Comparison of ENCODE assay signal across 18 mouse cellular contexts in genomic region chr13:97698967-97699366, GRCm38 (mm10).
DNase-seq lines count a peak whose midpoint lies in the region; ATAC-seq and TF ChIP-seq lines count a peak whose summit lies in the region.
"Had no signal": no experiment of that assay in that cellular context is flagged by ENCODE, and none has a peak within 500 bp of the region (broad histone marks: within the 10 kb centered on the region; RNA-seq: fewer than 3 reads in every experiment).

No protein-coding gene starts in this region.

- H3K36me3 ChIP-seq in heart, embryonic 11.5 days (ENCODE audit: control insufficient read depth, insufficient read depth, low read length) = no peaks in the 10 kb centered on the region
- H3K36me3 ChIP-seq in liver, embryonic 14.5 days (replicated peaks; ENCODE audit: control insufficient read depth, insufficient read depth, low read depth) = no peaks in the 10 kb centered on the region
- H3K36me3 ChIP-seq in kidney, embryonic 16.5 days (ENCODE audit: insufficient read depth, low read length) = no peaks in the 10 kb centered on the region
- H3K36me3 ChIP-seq: embryonic facial prominence, embryonic 15.5 days; hindbrain, embryonic 15.5 days; neural tube, embryonic 13.5 days had no signal

- no peaks in the 10 kb centered on the region for H3K9me3 ChIP-seq in heart, embryonic 11.5 days (replicated peaks; ENCODE audit: control insufficient read depth, low read length)
- no peaks in the 10 kb centered on the region for H3K9me3 ChIP-seq in liver, embryonic 14.5 days (ENCODE audit: control insufficient read depth, low read length)
- no peaks in the 10 kb centered on the region for H3K9me3 ChIP-seq in kidney, embryonic 16.5 days (ENCODE audit: low read length)
- H3K9me3 ChIP-seq: embryonic facial prominence, embryonic 15.5 days; hindbrain, embryonic 15.5 days; neural tube, embryonic 13.5 days had no signal

- no peak for ATAC-seq in heart, embryonic 11.5 days (replicated peaks; ENCODE audit: insufficient number of reproducible peaks, low FRiP score, low TSS enrichment)
- ATAC-seq in liver, embryonic 14.5 days (ENCODE audit: insufficient read depth) = peak; percentile 88
- ATAC-seq in kidney, embryonic 16.5 days (ENCODE audit: low FRiP score, low TSS enrichment) = no peak
- ATAC-seq: forebrain, embryonic 14.5 days; intestine, postnatal 0 days had no signal

- no peaks in the 10 kb centered on the region for H3K4me1 ChIP-seq in heart, embryonic 11.5 days (ENCODE audit: control insufficient read depth, insufficient read depth, low read length)
- peaks cover 20 to 24% of the 10 kb centered on the region in 2 experiments for H3K4me1 ChIP-seq in liver, embryonic 14.5 days (replicated peaks; ENCODE audit: control insufficient read depth in 2 of 2, insufficient read depth in 2 of 2, low read length in 1 of 2)
- H3K4me1 ChIP-seq in kidney, embryonic 16.5 days (ENCODE audit: insufficient read depth, low read length) = no peaks in the 10 kb centered on the region
- H3K4me1 ChIP-seq: embryonic facial prominence, embryonic 15.5 days; hindbrain, embryonic 15.5 days; megakaryocyte, embryonic 14.5 days had no signal

- no peaks in the 10 kb centered on the region for H3K27me3 ChIP-seq in heart, embryonic 11.5 days (ENCODE audit: control insufficient read depth, insufficient read depth, low read length)
- no peaks in the 10 kb centered on the region for H3K27me3 ChIP-seq in liver, embryonic 14.5 days (ENCODE audit: control insufficient read depth, insufficient read depth, low read length)
- no peaks in the 10 kb centered on the region for H3K27me3 ChIP-seq in kidney, embryonic 16.5 days (ENCODE audit: insufficient read depth, low read length)
- H3K27me3 ChIP-seq: embryonic facial prominence, embryonic 15.5 days; hindbrain, embryonic 15.5 days; neural tube, embryonic 13.5 days had no signal

- peak; percentile 9 for DNase-seq in heart, adult 8-10 months (ENCODE audit: low spot score)
- peak; percentile 47 for DNase-seq in c-Kit-positive CD71-positive TER-119-positive erythroid progenitor cells, embryonic 14.5 days (ENCODE audit: low spot score)
- DNase-seq in liver, embryonic 14.5 days (ENCODE audit: low read depth in 3 of 3, low spot score in 3 of 3) = peak; percentile 40 to 52 (median 52)
- DNase-seq in spleen, postnatal 14 days (ENCODE audit: low spot score in 2 of 2) = peak; percentile 12 to 40
- DNase-seq in kidney, postnatal 25 days = no peak
- DNase-seq in urinary bladder, postnatal 4 days (ENCODE audit: low spot score in 2 of 2) = no peak
- DNase-seq: adrenal gland, postnatal 36 days; B cell, adult 2 months; cerebellum, adult 11-12 months had no signal

- WGBS in heart, embryonic 11.5 days (ENCODE audit: insufficient replicate concordance) = 77% methylated on average over 2 of the region's 2 CpGs
- 29% methylated on average over 2 of the region's 2 CpGs for whole genome bisulfite sequencing in liver, embryonic 14.5 days (ENCODE audit: insufficient replicate concordance)
- WGBS in kidney, embryonic 16.5 days = 90% methylated on average over 2 of the region's 2 CpGs

- H3K4me2 ChIP-seq in heart, embryonic 11.5 days = no peak overlapping the region
- H3K4me2 ChIP-seq in liver, embryonic 14.5 days (ENCODE audit: low read depth) = no peak overlapping the region; the same call in 1 of the 2 replicates
- H3K4me2 ChIP-seq in kidney, embryonic 16.5 days (replicated peaks; ENCODE audit: low read depth, low read length) = no peak overlapping the region
- H3K4me2 ChIP-seq: embryonic facial prominence, embryonic 15.5 days; hindbrain, embryonic 15.5 days; neural tube, embryonic 13.5 days had no signal

- 0 out of 2 replicates have a peak, but pooled peaks have one; percentile 30 for TF ChIP-seq EP300 in liver, embryonic 14.5 days (IDR thresholded peaks at IDR 0.05; ENCODE audit: low read depth)

- H3K9ac ChIP-seq in heart, embryonic 11.5 days (ENCODE audit: low read depth, low read length) = no peak overlapping the region
- H3K9ac ChIP-seq in liver, embryonic 14.5 days (replicated peaks) = no peak overlapping the region
- H3K9ac ChIP-seq in kidney, embryonic 16.5 days (replicated peaks; ENCODE audit: low read length) = no peak overlapping the region
- H3K9ac ChIP-seq: embryonic facial prominence, embryonic 15.5 days; hindbrain, embryonic 15.5 days; neural tube, embryonic 13.5 days had no signal

- no peak overlapping the region for H3K4me3 ChIP-seq in heart, embryonic 11.5 days (ENCODE audit: low read depth, low read length)
- no peak overlapping the region for H3K4me3 ChIP-seq in liver, embryonic 14.5 days (ENCODE audit: insufficient read depth in 1 of 2, low read depth in 2 of 2, low read length in 2 of 2)
- H3K4me3 ChIP-seq in kidney, embryonic 16.5 days (ENCODE audit: low read length) = no peak overlapping the region
- H3K4me3 ChIP-seq: embryonic facial prominence, embryonic 15.5 days; heart, adult 2 months; hindbrain, embryonic 15.5 days; megakaryocyte, embryonic 14.5 days; neural tube, embryonic 13.5 days had no signal

- TF ChIP-seq CTCF in liver, embryonic 14.5 days (IDR thresholded peaks at IDR 0.05; ENCODE audit: low read depth) = no peak

- no peak overlapping the region for H3K27ac ChIP-seq in heart, embryonic 11.5 days (ENCODE audit: low read depth, low read length)
- H3K27ac ChIP-seq in liver, embryonic 14.5 days = peak overlapping the region; percentile 47
- no peak overlapping the region for H3K27ac ChIP-seq in kidney, embryonic 16.5 days (ENCODE audit: low read length)
- H3K27ac ChIP-seq: embryonic facial prominence, embryonic 15.5 days; heart, adult 2 months; hindbrain, embryonic 15.5 days; neural tube, embryonic 13.5 days had no signal

Comparison
In these comparisons a context has a peak if more than half of its experiments do, and no peak if none do; other contexts are left out.
1. DNase-seq: peak in heart, adult 8-10 months (single experiment), c-Kit-positive CD71-positive TER-119-positive erythroid progenitor cells, embryonic 14.5 days (single experiment), liver, embryonic 14.5 days (3 of 3) and spleen, postnatal 14 days (2 of 2); none in kidney, postnatal 25 days (0 of 2) and urinary bladder, postnatal 4 days (0 of 2).